Mouse (Mus musculus) CD8-positive naive resting alpha-beta T cell, adult 2 months (primary cell): ENCODE results near the gene Cyp26a1.

Source experiments
- DNase-seq, 2 experiments: peaks; one replicate each; pipeline ENCODE4 v3.0.0; 2022; ENCODE audit warnings: low read depth in 2 of 2, low spot score in 2 of 2

Cyp26a1 gene

GRCm38 (mm10) chr19:37697651-37698272 lies at the start of gene Cyp26a1:
Cyp26a1 (plus strand) TSS chr19:37697798.
- DNase-seq = no peak

GRCm38 (mm10) chr19:37647994-37648393 lies 49.6 kb upstream of the Cyp26a1 start:
- DNase-seq = no peak

- no peak for DNase-seq
These were observed 47.1 kb upstream of the Cyp26a1 start for GRCm38 (mm10) chr19:37650526-37650925.

GRCm38 (mm10) chr19:37654012-37654411 lies 43.6 kb upstream of the Cyp26a1 start:
- no peak for DNase-seq

- no peak for DNase-seq
These were observed 41.2 kb upstream of the Cyp26a1 start for GRCm38 (mm10) chr19:37656441-37656840.

GRCm38 (mm10) chr19:37665256-37665655 lies 32.3 kb upstream of the Cyp26a1 start:
- no peak for DNase-seq

- DNase-seq = no peak
These were observed 29.6 kb upstream of the Cyp26a1 start for GRCm38 (mm10) chr19:37667855-37668594.

- no peak for DNase-seq
These were observed 28.9 kb upstream of the Cyp26a1 start for GRCm38 (mm10) chr19:37668657-37669056.

- no peak for DNase-seq
These were observed 28.1 kb upstream of the Cyp26a1 start for GRCm38 (mm10) chr19:37669486-37669885.

GRCm38 (mm10) chr19:37673393-37673792 lies 24.2 kb upstream of the Cyp26a1 start:
- DNase-seq = no peak

- DNase-seq = no peak
These were observed 12.3 kb upstream of the Cyp26a1 start, which contains the start of gene Cyp26c1 for GRCm38 (mm10) chr19:37685281-37685680. Cyp26c1 (plus strand) TSS chr19:37685581.

GRCm38 (mm10) chr19:37686347-37686746 lies 11.3 kb upstream of the Cyp26a1 start:
- DNase-seq = no peak

- DNase-seq = no peak
These were observed 10.4 kb upstream of the Cyp26a1 start for GRCm38 (mm10) chr19:37686941-37687850.

- DNase-seq = no peak
These were observed 8.1 kb upstream of the Cyp26a1 start for GRCm38 (mm10) chr19:37689478-37689877.

GRCm38 (mm10) chr19:37690716-37691115 lies 6.9 kb upstream of the Cyp26a1 start:
- DNase-seq = no peak

- DNase-seq = no peak
These were observed 4.7 kb upstream of the Cyp26a1 start for GRCm38 (mm10) chr19:37692879-37693278.

GRCm38 (mm10) chr19:37695146-37695545 lies 2.5 kb upstream of the Cyp26a1 start:
- no peak for DNase-seq

GRCm38 (mm10) chr19:37695762-37696602 lies 1.6 kb upstream of the Cyp26a1 start:
- no peak for DNase-seq

- no peak for DNase-seq
These were observed 829 bp upstream of the Cyp26a1 start for GRCm38 (mm10) chr19:37696603-37697334.

GRCm38 (mm10) chr19:37697335-37697636 lies 312 bp upstream of the Cyp26a1 start:
- no peak for DNase-seq
